Mouse (Mus musculus): ENCODE data around the gene 1700037H04Rik.

DNA sequence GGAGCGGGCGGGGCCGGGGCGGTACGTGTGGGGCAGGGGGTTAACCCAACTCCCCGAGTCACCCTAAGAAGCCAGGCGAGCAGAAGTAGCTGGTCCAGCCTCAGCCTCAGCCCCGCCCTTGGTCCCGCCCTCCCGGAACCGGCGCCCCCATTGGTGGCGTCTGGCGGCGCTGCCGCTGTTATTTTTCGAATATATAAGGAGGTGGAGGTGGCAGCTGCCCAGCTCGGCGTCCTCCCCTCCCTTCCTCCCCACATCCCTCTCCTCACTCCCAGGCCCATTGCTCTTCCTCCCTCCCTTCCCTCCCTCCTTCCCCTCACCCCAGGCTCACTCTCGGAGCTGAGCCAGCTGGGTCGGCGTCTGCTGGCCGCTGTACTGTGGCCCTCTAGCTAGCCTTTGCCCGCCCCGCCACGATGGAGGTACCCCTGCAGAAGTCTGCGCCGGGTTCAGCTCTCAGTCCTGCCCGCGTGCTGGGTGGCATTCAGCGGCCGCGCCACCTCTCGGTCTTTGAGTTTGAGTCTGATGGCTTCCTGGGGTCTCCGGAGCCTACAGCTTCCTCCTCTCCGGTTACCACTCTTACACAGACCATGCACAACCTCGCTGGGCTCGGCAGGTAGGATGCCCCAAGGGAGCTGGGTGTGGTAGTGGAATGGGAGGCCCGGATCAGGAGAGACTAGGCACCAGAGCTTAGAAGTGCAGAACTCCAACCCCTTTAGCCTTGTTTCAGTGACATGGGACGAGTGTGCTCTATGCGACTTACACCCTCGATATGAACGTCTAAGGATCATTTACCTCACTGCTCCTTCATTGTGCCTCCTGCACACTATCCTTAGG, 27.1 kb upstream of the 1700037H04Rik start, which contains the start of the genes Cdc25b and Spef1:
- TF ChIP-seq POLR2A (IDR thresholded peaks at IDR 0.05; ENCODE audit: borderline replicate concordance, low read depth, low read length) (no peak), CTCF (IDR thresholded peaks at IDR 0.05; ENCODE audit: low read depth, low read length) (no peak)
